Mouse (Mus musculus): ENCODE results near the gene Tmem198b.
A peak's percentile ranks its signal among the peaks of the same experiment; 100 is the strongest.
"Not testable (repeated sequence)": the region's sequence is repeated elsewhere in the genome, so short reads cannot be mapped to it uniquely, and the experiment has no call there.

The Tmem198b gene

DNA sequence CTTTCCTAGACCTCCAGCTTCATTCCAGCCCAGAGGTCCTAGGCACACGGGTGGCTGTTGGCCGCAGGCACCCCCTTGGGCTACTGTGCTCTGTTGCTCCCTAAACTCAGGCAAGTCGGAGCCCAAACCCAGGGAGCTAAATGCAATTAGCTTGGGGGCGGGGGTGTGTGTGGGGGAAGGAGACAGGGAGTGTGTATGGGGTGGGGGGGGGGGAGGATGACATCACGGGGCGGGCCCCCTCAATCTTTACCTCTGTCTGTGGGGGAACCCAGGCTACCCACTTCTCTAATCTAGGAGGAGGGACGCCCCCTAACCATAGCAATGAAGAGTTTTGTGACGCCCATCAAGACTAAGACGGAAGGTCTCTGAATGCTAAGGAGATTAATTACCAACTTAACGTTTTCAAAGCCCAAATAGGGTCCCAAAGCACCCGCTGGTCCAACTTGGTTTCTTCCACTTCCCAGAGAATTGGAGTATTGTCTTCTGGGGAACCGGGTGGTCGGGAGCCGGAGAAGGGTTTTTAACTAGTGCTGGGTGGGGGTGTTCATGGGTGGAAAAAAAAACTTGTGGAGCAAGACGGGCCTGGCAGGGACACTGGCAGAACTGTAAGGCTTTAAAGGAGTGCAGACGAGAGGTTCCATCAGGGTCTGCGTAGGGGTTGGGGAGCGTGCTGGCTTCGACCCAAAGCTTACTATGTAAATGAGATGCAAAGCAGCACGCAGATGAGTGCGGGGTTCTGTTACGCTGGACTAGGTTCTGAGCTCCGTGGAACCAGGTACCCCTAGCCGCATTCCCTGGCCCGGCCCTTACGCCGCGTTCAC, at the start of gene Tmem198b:
Tmem198b (minus strand) TSS at position 100 of the 821 bp plus-strand sequence.
- peak; percentile 85 for DNase-seq (ENCODE audit: low spot score)

- DNase-seq (ENCODE audit: low spot score) = no peak
These were observed 46.2 kb upstream of the Tmem198b start for GRCm38 (mm10) chr10:128850339-128850738.

DNA sequence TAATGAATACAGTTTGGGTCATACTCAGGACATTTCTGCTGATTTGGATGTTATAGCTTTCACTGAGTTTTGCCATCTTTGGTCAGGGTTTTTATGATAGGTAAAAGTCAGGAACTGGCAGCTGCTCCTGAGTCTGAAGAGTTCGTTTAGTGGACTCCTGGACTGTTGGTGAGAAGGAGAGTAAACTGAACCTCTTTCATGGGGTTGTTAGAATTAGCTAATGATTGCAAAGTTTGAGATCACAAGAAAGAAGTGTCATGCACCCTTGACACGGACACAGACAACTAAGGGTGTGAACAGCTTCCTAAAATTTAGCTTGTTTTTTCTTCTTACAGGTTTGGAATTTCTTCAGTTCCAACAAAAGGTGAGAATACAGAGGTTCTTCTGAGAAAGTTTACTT, 44.3 kb upstream of the Tmem198b start:
- no peak for DNase-seq (ENCODE audit: low spot score)

GRCm38 (mm10) chr10:128846664-128847063, 42.5 kb upstream of the Tmem198b start:
- DNase-seq (ENCODE audit: low spot score) = no peak

DNA sequence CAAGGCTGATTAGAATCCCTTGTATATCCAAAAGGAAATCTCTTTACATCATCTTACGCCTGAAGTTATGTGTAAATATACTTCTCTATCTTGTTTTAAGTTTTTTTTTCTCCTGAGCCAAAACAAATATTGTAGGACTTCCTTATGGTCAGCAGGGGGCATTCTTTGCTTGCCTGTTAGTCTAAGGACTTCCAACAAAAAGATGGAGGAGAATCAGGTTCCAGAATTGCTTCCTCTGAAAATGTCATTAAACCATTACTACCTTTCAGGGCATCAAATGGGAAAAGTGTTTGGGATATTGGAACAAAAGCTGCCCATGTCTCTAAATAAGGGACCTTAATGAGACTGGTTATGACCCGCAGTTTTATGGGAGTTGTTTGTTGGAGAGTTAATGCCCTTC, 41.3 kb upstream of the Tmem198b start:
- peak; percentile 79 for DNase-seq (ENCODE audit: low spot score)

DNA sequence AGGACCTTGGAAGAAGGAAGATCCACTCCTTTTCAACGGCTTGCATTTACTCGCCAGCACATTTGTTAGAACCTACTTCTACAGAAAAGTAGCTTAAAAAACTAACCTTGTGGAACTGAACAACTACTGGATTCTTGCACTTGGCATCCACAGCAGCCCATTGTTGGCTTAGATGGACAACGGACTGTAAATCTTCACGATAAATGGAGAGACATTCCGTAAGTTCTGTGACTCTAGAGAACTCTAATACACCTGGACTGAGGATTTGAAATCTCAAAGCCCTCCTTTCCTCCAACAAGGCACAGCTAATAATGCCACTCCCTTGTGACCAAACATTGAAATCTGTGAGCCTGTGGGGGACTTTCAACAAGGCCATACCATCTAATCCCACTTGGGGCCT, 39.1 kb upstream of the Tmem198b start:
- DNase-seq (ENCODE audit: low spot score) = no peak

- no peak for DNase-seq (ENCODE audit: low spot score)
These were observed 36.4 kb upstream of the Tmem198b start for GRCm38 (mm10) chr10:128840612-128841011.

DNA sequence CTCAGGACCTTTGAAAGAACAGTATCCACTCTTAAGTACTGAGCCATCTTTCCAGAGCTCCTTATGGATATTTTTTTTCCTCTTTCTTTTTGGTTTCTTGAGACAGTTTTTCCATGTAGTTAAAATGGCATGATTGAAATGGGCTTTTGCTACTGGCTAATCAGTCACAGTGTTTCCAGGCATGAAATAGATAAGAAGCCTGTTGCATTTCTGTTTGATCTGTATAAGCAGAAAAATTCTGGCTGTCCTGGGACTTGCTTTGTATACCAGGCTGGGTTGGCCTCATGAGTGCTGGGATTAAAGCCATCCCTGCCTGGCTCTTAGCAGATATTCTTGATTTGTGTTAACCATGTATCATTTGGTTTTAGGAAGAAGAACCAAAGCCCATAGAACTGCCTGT, 35.3 kb upstream of the Tmem198b start:
- no peak for DNase-seq (ENCODE audit: low spot score)

GRCm38 (mm10) chr10:128837400-128837799, 33.2 kb upstream of the Tmem198b start:
- DNase-seq (ENCODE audit: low spot score) = no peak

- no peak for DNase-seq (ENCODE audit: low spot score)
These were observed 19.7 kb upstream of the Tmem198b start for GRCm38 (mm10) chr10:128823821-128824220.

DNA sequence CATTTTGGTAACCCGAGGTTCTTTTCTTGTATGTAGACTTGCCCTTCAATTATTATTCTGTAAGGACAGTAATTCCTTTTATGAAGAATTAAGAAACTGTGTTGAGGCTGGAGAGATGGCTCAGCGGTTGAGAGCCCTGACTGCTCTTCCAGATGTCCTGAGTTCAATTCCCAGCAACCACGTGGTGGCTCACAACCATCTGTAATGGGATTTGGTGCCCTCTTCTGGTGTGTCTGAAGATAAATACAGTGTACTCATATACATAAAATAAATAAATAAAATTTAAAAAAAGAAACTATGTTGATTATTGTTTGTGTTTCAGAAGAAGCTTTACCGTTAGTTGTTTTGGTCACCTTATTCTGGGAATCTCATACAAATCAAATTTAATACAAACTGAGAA, 18.9 kb upstream of the Tmem198b start:
- DNase-seq (ENCODE audit: low spot score) = not testable (repeated sequence)

- DNase-seq (ENCODE audit: low spot score) = peak; percentile 29
These were observed 18.0 kb upstream of the Tmem198b start for GRCm38 (mm10) chr10:128822135-128822534.

DNA sequence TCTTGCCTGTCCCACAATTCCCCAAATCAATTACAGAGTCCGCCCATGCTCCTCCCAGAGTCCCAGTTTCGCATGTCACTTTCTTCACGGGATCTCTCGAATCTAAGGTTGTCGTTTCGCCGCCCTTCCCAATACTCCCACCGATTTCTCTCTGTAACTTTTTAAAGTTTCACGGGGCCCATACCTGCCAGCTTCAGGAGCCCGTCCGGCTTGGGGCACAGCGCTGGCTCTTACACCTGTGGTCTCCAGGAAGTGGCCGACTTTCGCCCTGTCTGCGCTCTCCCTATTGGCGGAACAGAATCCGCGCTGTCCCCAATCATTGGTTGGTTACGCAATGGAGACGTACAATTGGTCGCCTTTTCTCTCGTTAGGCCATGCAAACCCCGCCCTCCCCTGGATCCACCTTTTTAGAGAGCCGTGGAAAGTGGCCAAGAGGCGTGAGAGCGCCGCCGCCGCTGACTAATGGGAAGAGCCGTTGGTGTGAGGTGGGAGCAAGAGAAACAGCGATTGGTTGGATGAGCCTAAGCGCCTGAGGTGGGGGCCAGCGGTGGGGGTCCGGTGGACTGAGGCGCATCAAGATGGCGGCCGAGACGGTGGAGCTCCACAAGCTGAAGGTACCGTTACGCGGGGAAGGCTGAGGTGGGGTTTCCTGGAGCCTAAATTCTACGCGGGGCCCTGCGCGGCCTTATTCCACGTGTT, 17.3 kb upstream of the Tmem198b start, which contains the start of gene Ormdl2:
Ormdl2 (minus strand) TSS at position 288 of the 699 bp plus-strand sequence.
- DNase-seq (ENCODE audit: low spot score) = peak; percentile 100

DNA sequence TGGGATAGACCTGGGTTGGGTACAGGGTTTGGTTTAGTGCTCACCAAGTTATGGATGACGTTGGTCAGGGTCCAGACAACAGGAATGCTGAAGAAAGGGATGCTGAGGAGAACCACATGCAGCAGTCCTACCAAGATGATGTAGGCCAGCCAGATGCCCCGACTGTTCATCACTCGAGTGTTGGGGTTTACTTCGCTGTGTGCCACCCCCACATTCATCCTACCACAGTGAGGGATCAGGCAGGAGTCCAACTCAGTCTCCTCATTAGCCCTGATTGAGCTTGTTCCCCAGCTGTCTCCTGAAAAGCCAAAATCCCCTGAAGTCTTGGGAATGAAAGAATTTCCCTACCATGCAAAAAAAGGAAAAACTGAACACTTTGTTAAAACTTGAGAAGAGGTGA, 16.0 kb upstream of the Tmem198b start:
- DNase-seq (ENCODE audit: low spot score) = no peak

DNA sequence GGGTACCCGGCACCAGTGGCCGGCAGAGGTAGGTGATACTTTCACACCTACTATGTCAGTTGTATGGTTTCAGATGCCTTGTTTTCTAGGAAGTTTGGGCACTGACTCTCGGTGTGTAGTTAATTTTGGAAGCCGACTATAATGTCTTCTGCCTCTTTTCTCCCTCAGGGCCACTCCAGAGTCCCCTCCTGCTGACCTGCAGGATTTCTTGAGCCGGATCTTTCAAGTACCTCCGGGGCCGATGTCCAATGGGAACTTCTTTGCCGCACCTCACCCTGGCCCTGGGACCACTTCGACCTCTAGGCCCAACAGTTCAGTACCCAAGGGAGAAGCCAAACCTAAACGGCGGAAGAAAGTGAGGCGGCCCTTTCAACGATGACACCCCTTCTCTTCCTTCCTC, 12.9 kb upstream of the Tmem198b start, which contains the start of gene Sarnp:
Sarnp (plus strand) TSS at position 301 of the 400 bp plus-strand sequence.
- DNase-seq (ENCODE audit: low spot score) = no peak

GRCm38 (mm10) chr10:128807018-128807417, 2.8 kb upstream of the Tmem198b start:
- no peak for DNase-seq (ENCODE audit: low spot score)

GRCm38 (mm10) chr10:128806086-128806485, 1.9 kb upstream of the Tmem198b start:
- DNase-seq (ENCODE audit: low spot score) = peak; percentile 13

- DNase-seq (ENCODE audit: low spot score) = peak; percentile 99
These were observed 1.2 kb upstream of the Tmem198b start for GRCm38 (mm10) chr10:128805092-128806000.

- peak; percentile 72 for DNase-seq (ENCODE audit: low spot score)
These were observed 349 bp downstream of the Tmem198b start, which contains the start of gene Dnajc14 for GRCm38 (mm10) chr10:128803771-128804270. TSS of gene Dnajc14 (plus strand) at chr10:128804062.

DNA sequence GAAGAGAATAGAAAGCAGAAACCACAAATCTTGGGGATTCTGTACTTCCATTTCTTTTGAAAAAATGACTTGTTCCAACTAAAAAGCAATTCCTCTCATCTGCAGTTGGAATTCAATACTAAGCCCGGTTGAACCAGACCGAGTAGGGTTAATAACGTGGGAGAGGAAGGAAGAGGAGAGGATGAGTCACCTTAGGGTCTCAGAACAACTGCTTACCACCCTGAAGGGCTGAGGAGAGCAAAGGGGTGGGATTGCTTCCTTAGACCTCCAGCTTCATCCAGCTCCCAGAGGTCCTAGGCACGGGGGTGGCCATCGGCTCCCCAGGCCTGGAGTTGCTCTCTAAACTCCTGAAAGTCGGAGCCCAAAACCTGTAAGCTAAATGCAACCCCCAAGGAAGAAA, 809 bp downstream of the Tmem198b start:
- DNase-seq (ENCODE audit: low spot score) = no peak

- no peak for DNase-seq (ENCODE audit: low spot score)
These were observed 1.2 kb downstream of the Tmem198b start for GRCm38 (mm10) chr10:128802956-128803355.
